Mouse (Mus musculus): ENCODE measurements around the gene Gm9922.

Gene Gm9922

DNA sequence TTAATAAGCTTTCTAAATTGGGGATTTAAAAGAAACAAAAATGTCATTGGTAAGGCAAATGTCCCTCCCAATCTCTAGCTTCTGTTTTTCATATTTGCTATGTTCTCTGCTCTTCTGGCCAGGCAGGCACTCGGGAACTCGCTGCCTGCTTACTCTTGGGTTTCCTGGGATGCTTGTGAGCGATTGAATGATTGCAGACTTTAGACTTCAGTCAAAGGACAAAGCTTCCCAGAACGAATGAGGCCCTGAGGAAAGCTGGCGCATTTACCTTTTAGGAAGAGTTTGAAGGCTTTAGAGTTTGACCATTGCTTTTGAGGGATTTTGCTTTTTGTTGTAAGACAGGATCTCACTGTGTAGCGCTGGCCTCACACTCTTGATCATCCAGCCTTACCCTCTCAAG is 41.9 kb downstream of the Gm9922 start:
- no peak for DNase-seq (ENCODE audit: low spot score in 2 of 2)

All from thymus, postnatal 10 days (tissue).